Mouse (Mus musculus) spleen, adult 2 months (tissue): ENCODE data around the gene Utp4.

Experiments used
- CTCF ChIP-seq: fragments of 200-500 bp; IDR thresholded peaks from 2 replicates; pipeline ENCODE4 v1.5.1; 2011; ENCODE audit warnings: mild to moderate bottlenecking, inconsistent platforms; ENCODE audit not compliant: insufficient read depth, insufficient read length, insufficient replicate concordance; ENCODE audit errors: extremely low read depth
- POLR2A ChIP-seq: fragments of 200-500 bp; IDR thresholded peaks from 2 replicates; pipeline ENCODE4 v1.6.1; 2011; ENCODE audit warnings: low read depth, low read length, inconsistent platforms

- TF ChIP-seq CTCF (no peak), POLR2A (no peak)
These were observed 32.0 kb downstream of the Utp4 start for GRCm38 (mm10) chr8:106925446-106925845.
